Mouse (Mus musculus): ENCODE data around the gene Gcm2.

DNA sequence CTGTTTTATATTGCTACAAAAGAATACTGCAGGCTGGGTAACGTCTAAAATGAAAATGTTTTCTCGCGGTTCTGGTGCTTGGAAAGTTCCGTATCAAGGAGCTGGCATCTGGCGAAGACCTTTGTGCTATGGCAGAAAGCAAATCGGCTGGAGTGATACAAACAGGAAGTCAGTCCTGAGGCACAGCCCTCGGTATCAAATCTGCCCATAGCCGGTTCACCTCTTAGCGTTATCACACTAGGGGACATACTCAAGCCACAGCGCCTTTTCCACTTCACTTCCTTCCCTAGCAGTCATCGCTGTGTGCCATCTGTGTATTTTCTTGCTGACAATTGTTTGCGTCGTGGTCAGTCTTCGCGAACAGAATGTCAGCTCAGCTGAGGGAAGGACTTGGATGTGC, 12.5 kb downstream of the Gcm2 start:
- TF ChIP-seq POLR2A (IDR thresholded peaks at IDR 0.05; ENCODE audit: borderline replicate concordance, extremely low read depth, low read depth, low read length) (no peak), CTCF (IDR thresholded peaks at IDR 0.05; ENCODE audit: insufficient read depth, low read length) (no peak)
